Mouse (Mus musculus) hindbrain, embryonic 13.5 days (tissue): ENCODE measurements around the gene BC030867. TPM values are rescaled to one million over a fixed set of nuclear protein-coding genes. Genes with fewer than 3 reads are reported as not detected.
"Not testable (repeated sequence)": the region's sequence is repeated elsewhere in the genome, so short reads cannot be mapped to it uniquely, and the experiment has no call there.

Experiments
- ATAC-seq: fragments of 200-750 bp; cut with Nextera tagmentation; 2 replicates; pipeline ENCODE4 v1.8.0; 2017; ENCODE audit warnings: moderate TSS enrichment; ENCODE audit not compliant: low FRiP score
- H3K27ac ChIP-seq: fragments of 300-500 bp; sonication (generic); 2 replicates; pipeline ENCODE4 v1.5.1; 2015; ENCODE audit warnings: inconsistent platforms, mild to moderate bottlenecking, moderate library complexity
- H3K27me3 ChIP-seq: fragments of 300-500 bp; sonication (generic); 2 replicates; pipeline ENCODE4 v1.6.1; 2015; ENCODE audit warnings: mild to moderate bottlenecking, inconsistent platforms
- H3K36me3 ChIP-seq: fragments of 300-500 bp; sonication (generic); 2 replicates; pipeline ENCODE4 v1.6.1; 2015; ENCODE audit warnings: mild to moderate bottlenecking, inconsistent platforms
- H3K4me1 ChIP-seq: fragments of 300-500 bp; sonication (generic); replicated peaks from 2 replicates; pipeline ENCODE4 v1.6.1; 2015; ENCODE audit warnings: inconsistent platforms
- H3K4me2 ChIP-seq: fragments of 300-500 bp; sonication (generic); 2 replicates; pipeline ENCODE4 v1.6.1; 2015; ENCODE audit warnings: inconsistent platforms, mild to moderate bottlenecking, moderate library complexity
- H3K4me3 ChIP-seq: fragments of 300-500 bp; sonication (generic); 2 replicates; pipeline ENCODE4 v1.5.1; 2015; ENCODE audit warnings: mild to moderate bottlenecking, inconsistent platforms
- H3K9ac ChIP-seq: fragments of 300-500 bp; sonication (generic); 2 replicates; pipeline ENCODE4 v1.6.1; 2015; ENCODE audit warnings: mild to moderate bottlenecking, inconsistent platforms
- H3K9me3 ChIP-seq: fragments of 300-500 bp; sonication (generic); 2 replicates; pipeline ENCODE4 v1.6.1; 2016; ENCODE audit warnings: inconsistent platforms
- WGBS: fragments of 180-500 bp; shearing (Covaris S2); methylation state at CpG from one replicate; pipeline ENCODE4 v1.1.7; 2015; 5-methylcytosine and 5-hydroxymethylcytosine counted together
- polyA plus RNA-seq: library from polyadenylated mRNA; unstranded; fragments of >200 nt; fragmentation: Nextera tagmentation; extraction: Ambion mirVana; gene quantifications from 2 replicates; pipeline ENCODE4 v1.2.1, GENCODE M21; 2015

BC030867 gene
- polyA plus RNA-seq, 1 experiment from 2014 or later, result 3.8 TPM

- Histone ChIP-seq H3K4me2 (no peak overlapping the region), H3K27ac (no peak overlapping the region), H3K4me3 (no peak overlapping the region), H3K4me1 (peaks cover 7% of the 10 kb centered on the region), H3K27me3 (no peaks in the 10 kb centered on the region), H3K9ac (no peak overlapping the region), H3K9me3 (no peaks in the 10 kb centered on the region), H3K36me3 (no peaks in the 10 kb centered on the region)
- 89% methylated on average over 8 of the region's 8 CpGs for WGBS
- ATAC-seq, result no peak
Measured at GRCm38 (mm10) chr11:102266631-102267355, 18.1 kb downstream of the BC030867 start.

GRCm38 (mm10) chr11:102267480-102267879 is 18.8 kb downstream of the BC030867 start:
- Histone ChIP-seq H3K4me1 (peaks cover 7% of the 10 kb centered on the region), H3K36me3 (no peaks in the 10 kb centered on the region), H3K27me3 (no peaks in the 10 kb centered on the region), H3K9ac (no peak overlapping the region), H3K4me2 (no peak overlapping the region), H3K27ac (no peak overlapping the region), H3K9me3 (no peaks in the 10 kb centered on the region), H3K4me3 (no peak overlapping the region)
- ATAC-seq, result peak; percentile 59; the same call in 1 of the 2 replicates
- WGBS, result 7% methylated on average over 11 of the region's 11 CpGs

DNA sequence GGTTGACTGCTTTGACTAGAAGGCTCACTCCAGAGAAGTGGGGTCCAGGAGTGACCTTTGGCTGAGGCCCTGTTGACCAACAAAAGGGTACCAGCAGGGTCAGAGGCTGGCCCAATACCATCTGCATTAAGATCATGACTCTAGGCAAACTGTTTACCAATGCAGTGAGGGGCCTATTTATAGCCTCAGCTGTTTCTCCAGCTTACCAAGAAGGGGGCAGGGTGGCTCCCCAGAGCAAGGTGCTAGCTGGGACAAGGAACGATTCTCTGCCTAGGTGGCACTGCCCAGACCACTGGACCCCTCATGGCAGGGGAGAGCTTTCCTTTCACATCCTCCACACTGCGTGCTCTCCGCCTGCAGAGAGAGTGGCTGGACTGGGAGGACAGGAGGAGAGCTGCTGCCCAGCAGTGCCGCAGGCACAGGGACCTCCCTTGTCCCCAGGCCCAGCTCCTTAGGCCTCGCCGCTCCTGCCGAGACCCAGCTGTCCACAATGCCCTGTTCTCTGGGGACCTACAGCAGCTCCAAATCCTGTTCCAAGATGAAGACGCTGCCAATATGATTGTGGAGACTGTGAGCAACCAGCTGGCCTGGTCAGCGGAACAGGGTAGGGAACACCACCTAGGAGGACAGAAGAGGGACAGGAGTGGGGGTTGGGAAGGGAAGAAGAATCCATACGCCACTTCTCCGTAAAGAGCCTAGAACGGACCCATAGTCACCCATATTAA is 20.0 kb downstream of the BC030867 start, which contains the start of gene Asb16:
Gene Asb16, plus strand, starts transcription at position 224 of the 725 bp plus-strand sequence.
- H3K9ac ChIP-seq, result 0 out of 2 replicates have a peak within 1 kb of the TSS, but pooled peaks have one; percentile 9
- H3K27ac ChIP-seq, result no peak within 1 kb of the TSS
- 81% methylated on average over 12 of the region's 12 CpGs for WGBS
- peaks cover 7% of the 10 kb centered on the region for H3K4me1 ChIP-seq
- no peak for ATAC-seq
- H3K9me3 ChIP-seq, result no peaks in the 10 kb centered on the region
- no peaks in the 10 kb centered on the region for H3K27me3 ChIP-seq
- H3K4me2 ChIP-seq, result no peak within 1 kb of the TSS
- no peaks in the 10 kb centered on the region for H3K36me3 ChIP-seq
- H3K4me3 ChIP-seq, result no peak within 1 kb of the TSS

GRCm38 (mm10) chr11:102276411-102276915 is 27.8 kb downstream of the BC030867 start:
- peak; percentile 71 for ATAC-seq
- Histone ChIP-seq H3K4me1 (peaks cover 12% of the 10 kb centered on the region), H3K9me3 (no peaks in the 10 kb centered on the region), H3K36me3 (no peaks in the 10 kb centered on the region), H3K4me2 (peak overlapping the region; percentile 78), H3K4me3 (peak overlapping the region; percentile 39), H3K27me3 (peaks cover 17% of the 10 kb centered on the region), H3K9ac (peak overlapping the region; percentile 74), H3K27ac (peak overlapping the region; percentile 44; the same call in 1 of the 2 replicates)
- 1% methylated on average over 33 of the region's 33 CpGs for WGBS

GRCm38 (mm10) chr11:102277754-102278153 is 29.1 kb downstream of the BC030867 start:
- Histone ChIP-seq H3K27me3 (peaks cover 17% of the 10 kb centered on the region), H3K27ac (no peak overlapping the region), H3K4me3 (no peak overlapping the region), H3K36me3 (no peaks in the 10 kb centered on the region), H3K9ac (no peak overlapping the region), H3K4me2 (no peak overlapping the region), H3K4me1 (peaks cover 12% of the 10 kb centered on the region), H3K9me3 (no peaks in the 10 kb centered on the region)
- no peak for ATAC-seq
- WGBS, result 42% methylated on average over 8 of the region's 12 CpGs

GRCm38 (mm10) chr11:102279595-102279994 is 30.9 kb downstream of the BC030867 start:
- Histone ChIP-seq H3K36me3 (no peaks in the 10 kb centered on the region), H3K4me1 (peaks cover 12% of the 10 kb centered on the region), H3K9ac (no peak overlapping the region), H3K4me3 (no peak overlapping the region), H3K9me3 (no peaks in the 10 kb centered on the region), H3K27ac (no peak overlapping the region), H3K27me3 (peaks cover 17% of the 10 kb centered on the region), H3K4me2 (no peak overlapping the region)
- WGBS, result 98% methylated on average over 3 of the region's 3 CpGs
- no peak for ATAC-seq

DNA sequence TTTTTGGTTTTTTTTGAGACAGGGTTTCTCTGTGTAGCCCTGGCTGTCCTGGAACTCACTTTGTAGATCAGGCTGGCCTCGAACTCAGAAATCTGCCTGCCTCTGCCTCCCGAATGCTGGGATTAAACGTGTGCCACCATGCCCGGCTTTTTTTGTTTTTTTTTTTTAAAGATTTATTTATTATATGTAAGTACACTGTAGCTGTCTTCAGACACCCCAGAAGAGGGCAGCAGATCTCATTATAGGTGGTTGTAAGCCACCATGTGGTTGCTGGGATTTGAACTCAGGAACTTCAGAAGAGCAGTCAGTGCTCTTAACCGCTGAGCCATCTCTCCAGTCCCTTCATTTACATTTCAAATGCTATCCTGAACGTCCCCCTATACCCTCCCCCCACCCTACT is 31.6 kb downstream of the BC030867 start:
- WGBS, result 75% methylated on average over 6 of the region's 6 CpGs
- not testable (repeated sequence) for H3K27ac ChIP-seq, ATAC-seq, H3K36me3 ChIP-seq, H3K4me2 ChIP-seq, H3K4me3 ChIP-seq, H3K9me3 ChIP-seq, H3K9ac ChIP-seq
- Histone ChIP-seq H3K4me1 (peaks cover 12% of the 10 kb centered on the region), H3K27me3 (peaks cover 15% of the 10 kb centered on the region)

DNA sequence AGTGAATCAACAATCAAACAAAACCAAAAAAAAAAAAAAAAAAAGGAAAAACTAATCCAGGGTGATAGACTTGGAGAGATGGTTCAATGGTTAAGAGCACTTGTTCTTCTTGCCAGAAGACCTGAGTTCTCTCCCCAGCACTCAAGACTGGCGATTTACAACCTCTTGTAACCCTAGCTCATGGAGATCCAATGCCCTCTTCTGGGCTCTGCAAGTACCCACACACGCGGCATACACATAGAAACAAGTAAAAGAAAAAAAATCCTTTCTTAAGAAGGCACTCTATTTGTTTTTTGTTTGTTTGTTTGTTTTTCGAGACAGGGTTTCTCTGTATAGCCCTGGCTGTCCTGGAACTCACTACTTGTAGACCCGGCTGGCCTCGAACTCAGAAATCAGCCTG is 35.2 kb downstream of the BC030867 start:
- Histone ChIP-seq H3K4me2 (peak overlapping the region; percentile 81), H3K9ac (no peak overlapping the region), H3K4me1 (peaks cover 28% of the 10 kb centered on the region), H3K9me3 (no peaks in the 10 kb centered on the region), H3K4me3 (peak overlapping the region; percentile 78), H3K27ac (peak overlapping the region; percentile 88), H3K27me3 (no peaks in the 10 kb centered on the region), H3K36me3 (peaks cover 18% of the 10 kb centered on the region)
- WGBS, result 90% methylated on average over 6 of the region's 6 CpGs
- ATAC-seq, result no peak

DNA sequence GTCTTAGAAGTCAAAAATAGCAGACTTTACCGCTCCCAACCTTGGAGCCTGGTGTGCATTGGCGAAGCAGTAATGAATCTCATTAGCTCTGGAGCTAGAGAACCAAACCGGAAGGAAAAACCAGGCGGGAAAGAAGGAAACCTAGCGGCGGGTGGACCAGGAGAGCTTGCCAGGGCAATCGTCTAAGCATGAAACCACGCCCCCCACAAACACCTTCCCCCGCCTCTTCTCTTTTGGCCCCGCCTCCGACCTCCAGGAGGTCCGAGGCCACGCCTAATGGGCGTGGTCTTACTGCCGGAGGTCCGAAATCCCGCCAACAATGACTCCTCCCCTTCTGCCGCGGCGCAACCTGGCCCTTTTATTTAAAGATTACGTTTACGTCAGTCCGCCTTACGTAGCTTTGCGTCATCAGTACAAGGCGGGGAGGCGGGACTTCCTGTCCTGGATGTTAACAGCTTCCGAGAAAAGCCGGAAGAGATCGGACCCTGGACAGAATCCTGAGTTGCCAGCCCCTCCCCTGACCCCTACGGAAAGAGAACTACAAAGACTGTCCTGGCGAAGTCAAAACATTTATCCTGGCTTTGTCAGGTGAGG is 35.9 kb downstream of the BC030867 start, which contains the start of gene Tmub2:
Gene Tmub2, plus strand, starts transcription at position 431 of the 594 bp plus-strand sequence.
- H3K27ac ChIP-seq, result peak within 1 kb of the TSS; percentile 88
- H3K4me1 ChIP-seq, result peaks cover 33% of the 10 kb centered on the region
- no peaks in the 10 kb centered on the region for H3K9me3 ChIP-seq
- peaks cover 25% of the 10 kb centered on the region for H3K36me3 ChIP-seq
- H3K27me3 ChIP-seq, result no peaks in the 10 kb centered on the region
- ATAC-seq, result peak; percentile 93
- under 1% methylated on average over 32 of the region's 32 CpGs for WGBS
- peak within 1 kb of the TSS; percentile 78 for H3K4me3 ChIP-seq
- H3K9ac ChIP-seq, result peak within 1 kb of the TSS; percentile 96
- H3K4me2 ChIP-seq, result peak within 1 kb of the TSS; percentile 81

- no peaks in the 10 kb centered on the region for H3K27me3 ChIP-seq
- peak overlapping the region; percentile 88 for H3K27ac ChIP-seq
- H3K4me3 ChIP-seq, result peak overlapping the region; percentile 78
- WGBS, result 4% methylated on average over 31 of the region's 31 CpGs
- H3K4me1 ChIP-seq, result peaks cover 33% of the 10 kb centered on the region
- ATAC-seq, result peak; percentile 76
- H3K9me3 ChIP-seq, result no peaks in the 10 kb centered on the region
- peaks cover 31% of the 10 kb centered on the region for H3K36me3 ChIP-seq
- H3K4me2 ChIP-seq, result peak overlapping the region; percentile 81
- peak overlapping the region; percentile 96 for H3K9ac ChIP-seq
Measured at GRCm38 (mm10) chr11:102285095-102285834, 36.6 kb downstream of the BC030867 start.

GRCm38 (mm10) chr11:102287485-102287884 is 38.8 kb downstream of the BC030867 start:
- Histone ChIP-seq H3K27ac (no peak overlapping the region), H3K27me3 (no peaks in the 10 kb centered on the region), H3K36me3 (peaks cover 54% of the 10 kb centered on the region), H3K4me3 (no peak overlapping the region), H3K4me2 (no peak overlapping the region), H3K9ac (peak overlapping the region; percentile 29; the same call in 1 of the 2 replicates), H3K4me1 (peaks cover 33% of the 10 kb centered on the region), H3K9me3 (no peaks in the 10 kb centered on the region)
- ATAC-seq, result no peak
- WGBS, result 87% methylated on average over 8 of the region's 8 CpGs
